Mouse (Mus musculus) lung, embryonic 16.5 days (tissue): Measurements from ENCODE around the gene Myo1d. TPM values are rescaled to one million over a fixed set of nuclear protein-coding genes. Genes with fewer than 3 reads are reported as not detected.

Experiments used
- ATAC-seq: fragments of 200-750 bp; cut with Nextera tagmentation; 2 replicates; pipeline ENCODE4 v1.8.0; 2017; ENCODE audit warnings: low read depth, mild to moderate bottlenecking, moderate library complexity
- H3K27ac ChIP-seq: fragments of 300-500 bp; sonication (generic); 2 replicates; pipeline ENCODE4 v1.5.1; 2014; ENCODE audit warnings: mild to moderate bottlenecking, control low read depth, low read length
- H3K27me3 ChIP-seq: fragments of 300-500 bp; sonication (generic); 2 replicates; pipeline ENCODE4 v1.6.1; 2014; ENCODE audit warnings: low read depth, low read length, mixed read lengths; ENCODE audit not compliant: control insufficient read depth, insufficient read depth
- H3K36me3 ChIP-seq: fragments of 300-500 bp; sonication (generic); 2 replicates; pipeline ENCODE4 v1.6.1; 2014; ENCODE audit warnings: low read length; ENCODE audit not compliant: control insufficient read depth, insufficient read depth
- H3K4me1 ChIP-seq: fragments of 300-500 bp; sonication (generic); replicated peaks from 2 replicates; pipeline ENCODE4 v1.6.1; 2014; ENCODE audit warnings: low read length, mixed read lengths; ENCODE audit not compliant: control insufficient read depth, insufficient read depth
- H3K4me2 ChIP-seq: fragments of 300-500 bp; sonication (generic); 2 replicates; pipeline ENCODE4 v1.6.1; 2014; ENCODE audit warnings: low read depth, low read length, control low read depth
- H3K4me3 ChIP-seq: fragments of 300-500 bp; sonication (generic); 2 replicates; pipeline ENCODE4 v1.5.1; 2014; ENCODE audit warnings: mild to moderate bottlenecking, low read length, control low read depth
- H3K9ac ChIP-seq: fragments of 300-500 bp; sonication (generic); 2 replicates; pipeline ENCODE4 v1.6.1; 2014; ENCODE audit warnings: low read length, control low read depth
- H3K9me3 ChIP-seq: fragments of 300-500 bp; sonication (generic); 2 replicates; pipeline ENCODE4 v1.6.1; 2016; ENCODE audit warnings: low read length; ENCODE audit not compliant: control insufficient read depth
- WGBS: fragments of 180-500 bp; shearing (Covaris S2); extraction: QIAGEN DNeasy Blood & Tissue Kit; methylation state at CpG from one replicate; pipeline ENCODE4 v1.1.7; 2014; 5-methylcytosine and 5-hydroxymethylcytosine counted together
- polyA plus RNA-seq: library from polyadenylated mRNA; unstranded; fragments of >200 nt; fragmentation: Nextera tagmentation; extraction: Ambion mirVana; gene quantifications from 2 replicates; pipeline ENCODE4 v1.2.1, GENCODE M21; 2015

Myo1d gene
- polyA plus RNA-seq, 1 experiment from 2014 or later = 21.0 TPM

- H3K4me2 ChIP-seq = no peak overlapping the region
- H3K9me3 ChIP-seq = no peaks in the 10 kb centered on the region
- H3K27ac ChIP-seq = no peak overlapping the region
- no peaks in the 10 kb centered on the region for H3K36me3 ChIP-seq
- no peak overlapping the region for H3K9ac ChIP-seq
- H3K4me3 ChIP-seq = no peak overlapping the region
- WGBS = 63% methylated on average over 5 of the region's 5 CpGs
- ATAC-seq = no peak
- peaks cover 7% of the 10 kb centered on the region for H3K4me1 ChIP-seq
- no peaks in the 10 kb centered on the region for H3K27me3 ChIP-seq
These were observed 219.1 kb downstream of the Myo1d start for GRCm38 (mm10) chr11:80560770-80561169.

DNA sequence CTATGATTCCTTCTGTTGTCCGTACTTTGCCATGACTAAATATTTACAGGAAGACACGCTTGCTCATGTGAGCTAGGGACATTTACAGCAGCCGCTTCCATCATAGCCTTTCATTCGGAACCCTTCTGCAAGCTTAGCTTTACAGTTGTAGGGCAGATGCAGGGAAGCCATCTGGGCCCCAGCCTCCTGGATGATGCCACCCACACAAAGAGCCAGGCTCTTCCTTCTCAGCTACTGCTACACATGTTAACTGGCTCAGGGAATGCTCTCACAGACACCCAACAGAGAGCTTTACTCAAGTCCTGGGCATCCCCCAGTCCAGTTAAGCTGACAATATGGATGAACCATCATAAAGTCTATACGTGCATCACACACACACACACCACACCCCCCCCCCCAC is 224.4 kb downstream of the Myo1d start:
- ATAC-seq = no peak
- Histone ChIP-seq H3K36me3 (no peaks in the 10 kb centered on the region), H3K4me3 (no peak overlapping the region), H3K27me3 (no peaks in the 10 kb centered on the region), H3K4me1 (0 out of 2 replicates have a peak, but pooled peaks cover under 1% of the 10 kb centered on the region), H3K27ac (no peak overlapping the region), H3K9me3 (no peaks in the 10 kb centered on the region), H3K4me2 (no peak overlapping the region), H3K9ac (no peak overlapping the region)
- 81% methylated on average over 5 of the region's 5 CpGs for WGBS

DNA sequence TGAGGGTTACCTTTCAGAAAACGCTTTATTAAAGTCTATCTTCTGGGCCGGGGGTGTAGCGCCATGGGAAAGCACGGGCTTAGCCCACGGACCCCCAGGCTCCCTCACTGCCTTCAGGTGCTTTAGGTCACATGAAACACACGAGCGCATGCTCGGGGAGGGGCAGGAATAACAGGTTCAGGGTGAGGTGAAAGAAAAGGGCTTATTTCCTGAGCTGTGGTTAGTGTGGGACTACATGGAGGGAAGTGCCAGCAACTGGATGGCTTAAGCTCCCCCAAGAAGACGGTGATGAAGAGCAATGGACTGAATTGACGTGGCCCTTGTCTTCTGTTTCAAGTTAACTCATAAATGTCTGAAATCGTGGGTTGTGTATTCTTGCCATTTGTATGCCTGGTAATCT is 226.8 kb downstream of the Myo1d start:
- Histone ChIP-seq H3K9ac (no peak overlapping the region), H3K4me1 (0 out of 2 replicates have a peak, but pooled peaks cover 3% of the 10 kb centered on the region), H3K4me2 (no peak overlapping the region), H3K4me3 (no peak overlapping the region), H3K27ac (no peak overlapping the region), H3K9me3 (no peaks in the 10 kb centered on the region), H3K27me3 (no peaks in the 10 kb centered on the region), H3K36me3 (no peaks in the 10 kb centered on the region)
- 73% methylated on average over 11 of the region's 11 CpGs for WGBS
- no peak for ATAC-seq

DNA sequence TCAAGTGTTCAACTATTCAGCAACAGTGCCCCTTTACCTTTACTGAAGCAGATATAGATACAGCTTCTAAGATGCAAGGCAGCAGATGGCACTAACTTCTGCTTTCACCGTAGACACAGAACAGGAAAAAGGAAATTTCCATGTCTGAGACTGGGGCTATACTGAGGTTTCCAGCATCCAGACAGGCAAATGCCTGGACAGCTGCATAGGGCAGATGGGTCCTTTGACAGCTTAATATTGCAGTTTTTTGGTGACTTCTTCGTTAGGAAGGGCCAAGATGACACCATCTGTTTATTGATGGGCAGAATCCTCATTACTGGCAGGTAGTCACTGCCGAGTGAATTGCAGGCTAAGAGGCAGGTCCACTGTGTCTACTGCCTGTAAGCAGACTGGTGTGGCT is 228.2 kb downstream of the Myo1d start:
- no peak overlapping the region for H3K27ac ChIP-seq
- ATAC-seq = no peak
- H3K36me3 ChIP-seq = no peaks in the 10 kb centered on the region
- 57% methylated on average over 3 of the region's 3 CpGs for WGBS
- H3K4me2 ChIP-seq = no peak overlapping the region
- H3K9me3 ChIP-seq = no peaks in the 10 kb centered on the region
- no peak overlapping the region for H3K9ac ChIP-seq
- H3K4me1 ChIP-seq = 0 out of 2 replicates have a peak, but pooled peaks cover 3% of the 10 kb centered on the region
- H3K4me3 ChIP-seq = no peak overlapping the region
- H3K27me3 ChIP-seq = no peaks in the 10 kb centered on the region

DNA sequence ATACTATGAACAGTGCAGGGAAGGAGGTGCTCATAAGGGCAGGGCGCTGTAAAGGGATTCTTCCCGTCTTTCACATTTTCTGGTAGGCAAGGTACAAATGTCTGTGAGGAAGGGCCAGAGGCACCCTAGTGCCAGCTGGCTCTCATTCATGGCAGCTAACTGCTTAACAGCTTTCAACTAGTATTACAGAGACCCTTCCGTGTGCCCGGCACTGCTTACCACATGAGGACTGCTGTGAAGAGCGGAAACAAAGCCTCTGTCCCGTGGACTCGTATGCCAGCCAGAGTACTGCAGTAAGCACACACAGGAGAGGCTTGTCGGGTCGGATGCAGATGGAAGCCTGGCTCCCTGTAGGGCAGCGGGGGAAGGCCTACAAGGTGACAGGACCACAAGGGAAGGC is 229.6 kb downstream of the Myo1d start:
- Histone ChIP-seq H3K4me2 (no peak overlapping the region), H3K9me3 (no peaks in the 10 kb centered on the region), H3K27ac (no peak overlapping the region)

DNA sequence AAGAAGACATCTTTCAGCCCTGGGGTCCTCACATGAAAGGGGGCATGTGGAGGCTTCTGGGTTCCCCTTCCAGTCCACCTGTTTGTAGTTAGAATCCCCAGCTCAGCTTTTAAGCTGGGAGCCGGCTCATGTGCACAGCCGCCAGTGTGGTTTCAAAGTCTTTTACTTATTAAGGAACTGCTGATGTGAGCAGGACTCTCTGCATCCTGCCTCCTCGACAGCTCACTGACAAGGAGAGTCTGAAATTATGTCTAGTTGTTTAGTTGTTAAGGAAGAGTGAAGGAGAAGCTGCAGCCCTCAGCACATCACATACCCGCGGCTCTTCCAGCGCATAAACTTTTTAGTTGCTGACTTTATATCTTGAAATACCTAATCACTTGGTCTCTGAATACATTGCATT is 230.0 kb downstream of the Myo1d start:
- 0 out of 2 replicates have a peak, but pooled peaks cover 3% of the 10 kb centered on the region for H3K4me1 ChIP-seq
- H3K9me3 ChIP-seq = no peaks in the 10 kb centered on the region
- H3K27ac ChIP-seq = no peak overlapping the region
- 58% methylated on average over 6 of the region's 6 CpGs for WGBS
- no peak overlapping the region for H3K4me2 ChIP-seq
- no peak overlapping the region for H3K4me3 ChIP-seq
- no peaks in the 10 kb centered on the region for H3K36me3 ChIP-seq
- no peaks in the 10 kb centered on the region for H3K27me3 ChIP-seq
- no peak overlapping the region for H3K9ac ChIP-seq
- no peak for ATAC-seq

More for the DNA sequence above, 229.6 kb downstream of the Myo1d start:
- 0 out of 2 replicates have a peak, but pooled peaks cover 3% of the 10 kb centered on the region for H3K4me1 ChIP-seq
- no peak overlapping the region for H3K4me3 ChIP-seq
- no peaks in the 10 kb centered on the region for H3K27me3 ChIP-seq
- no peak for ATAC-seq
- no peak overlapping the region for H3K9ac ChIP-seq
- H3K36me3 ChIP-seq = no peaks in the 10 kb centered on the region
- WGBS = 62% methylated on average over 10 of the region's 10 CpGs

GRCm38 (mm10) chr11:80546233-80546632 is 233.6 kb downstream of the Myo1d start:
- H3K9me3 ChIP-seq = no peaks in the 10 kb centered on the region

DNA sequence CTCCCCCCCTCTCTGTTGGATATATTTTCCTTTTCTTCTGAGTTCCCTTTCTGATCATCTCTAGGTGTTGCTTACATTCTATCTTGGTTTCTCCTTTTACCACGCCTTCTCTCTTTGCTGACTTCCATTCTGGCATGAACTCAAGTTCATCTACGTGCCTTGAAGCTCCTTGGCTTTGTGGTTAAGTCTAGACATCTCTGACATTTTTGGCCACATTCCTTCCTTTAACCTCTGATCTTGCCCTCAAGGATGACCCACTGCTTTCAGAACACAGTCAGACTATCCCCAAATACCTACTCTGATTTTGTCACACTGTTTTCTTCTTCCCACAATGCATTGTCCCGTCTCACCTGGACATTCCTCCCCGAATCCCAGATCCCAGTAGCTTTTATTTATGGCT is 240.8 kb downstream of the Myo1d start:
- no peak overlapping the region for H3K4me2 ChIP-seq
- no peak overlapping the region for H3K9ac ChIP-seq
- 48% methylated on average over 4 of the region's 4 CpGs for WGBS
- no peaks in the 10 kb centered on the region for H3K9me3 ChIP-seq
- no peak overlapping the region for H3K27ac ChIP-seq
- no peak for ATAC-seq
- no peaks in the 10 kb centered on the region for H3K27me3 ChIP-seq
- H3K4me1 ChIP-seq = no peaks in the 10 kb centered on the region
- H3K4me3 ChIP-seq = no peak overlapping the region
- H3K36me3 ChIP-seq = no peaks in the 10 kb centered on the region

More at GRCm38 (mm10) chr11:80546233-80546632, 233.6 kb downstream of the Myo1d start:
- Histone ChIP-seq H3K36me3 (no peaks in the 10 kb centered on the region), H3K9ac (no peak overlapping the region), H3K27ac (no peak overlapping the region), H3K4me3 (no peak overlapping the region), H3K4me1 (0 out of 2 replicates have a peak, but pooled peaks cover 3% of the 10 kb centered on the region), H3K27me3 (no peaks in the 10 kb centered on the region), H3K4me2 (no peak overlapping the region)
- ATAC-seq = no peak
- 68% methylated on average over 2 of the region's 2 CpGs for WGBS

GRCm38 (mm10) chr11:80532966-80533365 is 246.9 kb downstream of the Myo1d start:
- Histone ChIP-seq H3K4me3 (no peak overlapping the region), H3K27ac (no peak overlapping the region), H3K36me3 (no peaks in the 10 kb centered on the region), H3K4me1 (no peaks in the 10 kb centered on the region), H3K27me3 (no peaks in the 10 kb centered on the region), H3K9ac (no peak overlapping the region), H3K9me3 (no peaks in the 10 kb centered on the region), H3K4me2 (no peak overlapping the region)
- no peak for ATAC-seq
- WGBS = 19% methylated on average over 1 of the region's 1 CpGs

GRCm38 (mm10) chr11:80529149-80529548 is 250.7 kb downstream of the Myo1d start:
- no peak for ATAC-seq
- WGBS = 74% methylated on average over 8 of the region's 8 CpGs
- H3K36me3 ChIP-seq = no peaks in the 10 kb centered on the region
- no peak overlapping the region for H3K4me2 ChIP-seq
- no peak overlapping the region for H3K27ac ChIP-seq
- no peak overlapping the region for H3K4me3 ChIP-seq
- no peak overlapping the region for H3K9ac ChIP-seq
- no peaks in the 10 kb centered on the region for H3K4me1 ChIP-seq
- no peaks in the 10 kb centered on the region for H3K27me3 ChIP-seq
- H3K9me3 ChIP-seq = no peaks in the 10 kb centered on the region
